Mouse (Mus musculus): ENCODE measurements around the gene Ccl11.

The Ccl11 gene

GRCm38 (mm10) chr11:82062226-82062625, 4.6 kb downstream of the Ccl11 start:
- DNase-seq: no peak

- no peak for DNase-seq
These were observed 5.8 kb downstream of the Ccl11 start for GRCm38 (mm10) chr11:82063454-82063853.

- no peak for DNase-seq
These were observed 9.4 kb downstream of the Ccl11 start for GRCm38 (mm10) chr11:82066953-82067571.

GRCm38 (mm10) chr11:82071076-82071475, 13.5 kb downstream of the Ccl11 start:
- DNase-seq: no peak

- DNase-seq: no peak
These were observed 14.8 kb downstream of the Ccl11 start for GRCm38 (mm10) chr11:82072374-82072773.

- no peak for DNase-seq
These were observed 15.4 kb downstream of the Ccl11 start for GRCm38 (mm10) chr11:82072984-82073383.

- no peak for DNase-seq
These were observed 16.1 kb downstream of the Ccl11 start for GRCm38 (mm10) chr11:82073686-82074085.

- no peak for DNase-seq
These were observed 19.4 kb downstream of the Ccl11 start for GRCm38 (mm10) chr11:82077031-82077430.

- DNase-seq: no peak
These were observed 20.6 kb downstream of the Ccl11 start for GRCm38 (mm10) chr11:82078136-82078730.

GRCm38 (mm10) chr11:82080865-82081264, 23.2 kb downstream of the Ccl11 start:
- DNase-seq: no peak

- DNase-seq: no peak
These were observed 26.7 kb downstream of the Ccl11 start for GRCm38 (mm10) chr11:82084360-82084759.

- DNase-seq: no peak
These were observed 42.1 kb downstream of the Ccl11 start for GRCm38 (mm10) chr11:82099511-82100323.

- DNase-seq: no peak
These were observed 43.5 kb downstream of the Ccl11 start for GRCm38 (mm10) chr11:82101087-82101486.

- DNase-seq: no peak
These were observed 43.9 kb downstream of the Ccl11 start, which contains the start of gene Ccl12 for GRCm38 (mm10) chr11:82101529-82101928. TSS of gene Ccl12 (plus strand) at chr11:82101845.

GRCm38 (mm10) chr11:82109611-82110010, 52.0 kb downstream of the Ccl11 start:
- no peak for DNase-seq

- no peak for DNase-seq
These were observed 53.0 kb downstream of the Ccl11 start for GRCm38 (mm10) chr11:82110372-82111248.

All from cerebellum, adult 8-10 months (tissue).